Mouse (Mus musculus) monocyte, adult 2 months (primary cell): ENCODE measurements around the gene Rassf5.

Experiments
- DNase-seq, 2 experiments: peaks; one replicate each; pipeline ENCODE4 v3.0.0; 2022; ENCODE audit warnings: low spot score in 2 of 2, low read depth in 1 of 2

The Rassf5 gene

GRCm38 (mm10) chr1:131211655-131212054 lies 33.4 kb downstream of the Rassf5 start:
- no peak for DNase-seq

DNA sequence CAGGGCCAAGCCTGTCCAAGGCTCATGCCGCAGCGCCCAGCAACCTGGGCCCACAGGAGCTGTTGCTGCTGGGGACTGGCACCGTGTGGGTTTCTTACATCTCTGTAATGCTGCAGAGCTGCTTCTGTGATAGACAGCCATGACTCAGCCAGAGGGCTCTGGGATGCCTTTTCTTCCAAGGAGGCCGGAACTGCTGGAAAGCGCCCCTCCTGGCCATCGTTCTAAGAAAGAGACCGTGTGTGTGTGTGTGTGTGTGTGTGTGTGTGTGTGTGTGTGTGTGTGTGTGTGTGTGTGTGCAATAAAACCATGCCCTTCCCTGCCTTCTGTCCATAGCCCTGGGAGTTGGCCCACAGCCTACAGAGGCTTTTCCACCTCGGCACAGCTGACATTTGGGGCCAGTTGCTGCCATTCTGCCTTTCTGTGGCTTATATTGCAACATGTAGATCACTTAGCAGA lies 35.1 kb downstream of the Rassf5 start:
- DNase-seq: no peak

DNA sequence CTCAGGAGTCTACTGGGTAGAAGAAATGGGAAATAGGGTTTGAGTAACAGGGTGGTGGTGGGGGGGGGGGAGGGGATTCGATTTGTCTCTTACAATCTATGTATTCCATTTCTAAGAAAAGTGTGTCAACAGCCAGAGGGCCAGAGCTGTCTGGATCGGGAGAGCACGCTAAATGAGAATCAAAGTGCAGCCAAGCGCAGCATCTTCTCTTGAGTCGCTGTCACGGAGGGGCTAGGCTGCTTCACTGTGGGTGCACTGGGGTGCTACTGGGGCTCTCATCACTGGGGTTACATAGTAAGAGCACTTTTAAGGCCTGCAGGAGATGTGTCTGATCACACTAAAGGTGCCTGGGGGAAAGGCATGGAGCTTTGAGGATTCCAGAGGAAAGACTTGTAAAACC lies 36.3 kb downstream of the Rassf5 start:
- no peak for DNase-seq

- DNase-seq: no peak
These were observed 37.0 kb downstream of the Rassf5 start for GRCm38 (mm10) chr1:131208081-131208480.

- peak in 1 of 2 experiments; percentile 53 for DNase-seq
These were observed 37.5 kb downstream of the Rassf5 start for GRCm38 (mm10) chr1:131207531-131207930.

DNA sequence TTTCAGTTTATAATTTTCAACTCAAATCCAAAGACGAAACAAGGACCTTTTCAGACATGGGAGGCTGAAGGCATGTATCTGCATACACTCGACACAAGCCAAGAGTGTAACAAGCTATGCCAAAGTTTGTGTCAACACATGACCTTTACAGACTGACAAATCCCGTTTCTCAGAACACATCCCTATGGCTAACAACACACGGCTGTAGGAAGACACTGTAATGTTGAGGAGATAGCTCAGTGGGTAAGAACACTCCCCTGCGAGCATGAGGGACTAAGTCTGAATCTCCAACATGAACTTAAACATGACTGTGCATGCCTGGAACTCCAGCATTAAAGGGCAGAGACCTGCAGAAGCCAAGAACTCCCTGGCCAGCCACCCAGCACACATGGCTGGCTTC lies 38.7 kb downstream of the Rassf5 start:
- no peak for DNase-seq

- DNase-seq: no peak
These were observed 40.6 kb downstream of the Rassf5 start for GRCm38 (mm10) chr1:131204461-131204860.

- DNase-seq: no peak
These were observed 43.7 kb downstream of the Rassf5 start for GRCm38 (mm10) chr1:131201391-131201790.

DNA sequence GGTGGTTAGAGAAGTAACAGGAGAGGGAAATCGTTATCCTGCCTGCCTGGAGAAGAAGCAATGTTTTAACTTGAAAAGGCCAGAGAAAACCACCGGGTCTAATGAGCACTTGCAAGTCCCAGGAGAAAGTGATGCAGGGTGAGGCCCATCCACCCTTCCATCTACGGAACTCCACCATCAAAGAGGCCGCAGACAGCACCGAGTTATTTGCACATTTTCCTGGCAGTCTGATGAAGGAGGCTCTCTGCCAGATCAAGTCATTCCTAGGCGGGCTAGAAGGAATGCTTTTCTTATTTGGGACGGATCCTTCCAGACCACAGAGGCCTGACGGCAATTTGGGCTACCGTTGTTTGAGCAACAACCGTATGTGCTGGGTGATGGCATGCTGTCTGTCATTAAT lies 44.5 kb downstream of the Rassf5 start:
- DNase-seq: no peak

- DNase-seq: peak; percentile 85 to 90
These were observed 45.1 kb downstream of the Rassf5 start for GRCm38 (mm10) chr1:131199976-131200375.

- peak; percentile 56 to 67 for DNase-seq
These were observed 45.8 kb downstream of the Rassf5 start for GRCm38 (mm10) chr1:131199118-131199821.

DNA sequence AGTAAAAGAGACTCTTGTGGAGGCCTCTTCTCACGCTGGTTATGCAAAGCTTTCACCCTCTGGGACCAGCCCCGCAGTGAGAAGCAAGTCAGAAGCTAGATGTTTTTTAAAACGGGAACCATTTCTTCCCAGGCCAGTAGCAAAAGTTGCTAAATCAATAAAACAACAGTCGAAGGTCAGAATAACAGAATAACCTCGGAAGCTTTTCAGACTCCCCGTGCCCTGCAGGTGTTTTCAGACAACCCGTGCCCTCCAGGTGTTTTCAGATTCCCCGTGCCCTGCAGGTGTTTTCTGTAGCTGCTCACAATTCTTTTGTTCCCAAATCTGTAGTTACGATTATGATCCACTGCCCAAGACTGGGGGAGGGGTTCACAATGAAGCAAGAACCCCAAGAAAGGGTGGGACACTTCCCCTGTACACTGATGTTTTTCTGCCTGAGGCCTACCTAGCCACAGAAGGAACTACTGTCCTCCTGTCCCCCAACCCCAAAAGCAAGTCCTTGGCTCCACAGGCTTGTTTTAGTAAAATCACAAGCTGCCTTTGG lies 46.6 kb downstream of the Rassf5 start:
- peak in 1 of 2 experiments; percentile 15 for DNase-seq

GRCm38 (mm10) chr1:131196107-131196506 lies 49.0 kb downstream of the Rassf5 start:
- DNase-seq: no peak

DNA sequence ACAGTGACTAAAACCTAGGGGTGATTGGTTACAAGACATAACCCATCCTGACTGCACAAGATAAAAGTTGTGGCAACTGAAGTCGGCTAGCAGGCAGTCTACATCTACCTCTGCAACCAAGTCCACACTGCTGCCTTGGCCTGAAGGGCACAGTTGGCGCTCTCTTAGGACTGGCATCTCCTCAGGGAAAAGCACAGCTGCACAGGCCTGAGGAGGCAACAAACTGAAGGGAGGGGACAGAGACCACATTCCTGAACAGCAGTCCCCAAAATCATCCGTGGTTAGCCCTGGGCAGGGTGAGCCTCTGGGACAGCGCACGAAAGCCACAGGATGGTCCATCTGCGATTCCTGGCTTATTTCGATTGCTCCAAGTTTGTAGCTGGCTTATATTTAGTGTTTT lies 49.4 kb downstream of the Rassf5 start:
- no peak for DNase-seq

- DNase-seq: no peak
These were observed 51.3 kb downstream of the Rassf5 start for GRCm38 (mm10) chr1:131193746-131194145.

DNA sequence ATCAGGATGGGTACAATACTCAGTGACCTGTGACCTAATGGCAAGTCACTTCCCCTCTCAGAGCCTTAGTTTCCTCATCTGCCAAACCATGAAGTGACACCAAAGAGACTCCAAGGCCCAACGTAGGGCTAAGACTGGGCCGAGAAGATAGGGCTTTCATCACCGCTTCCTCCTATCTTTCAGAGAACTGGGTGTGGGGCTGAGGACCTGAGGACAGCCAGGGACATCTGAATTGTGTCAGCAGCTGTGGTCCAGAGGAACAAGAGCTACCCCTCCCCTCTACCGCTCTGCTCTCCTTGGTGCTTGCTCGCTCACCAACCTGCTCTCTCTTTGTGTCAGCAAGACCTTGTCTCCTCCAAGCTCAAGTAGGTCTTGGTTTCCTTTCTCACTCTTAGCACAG lies 56.4 kb downstream of the Rassf5 start:
- peak; percentile 35 to 56 for DNase-seq

DNA sequence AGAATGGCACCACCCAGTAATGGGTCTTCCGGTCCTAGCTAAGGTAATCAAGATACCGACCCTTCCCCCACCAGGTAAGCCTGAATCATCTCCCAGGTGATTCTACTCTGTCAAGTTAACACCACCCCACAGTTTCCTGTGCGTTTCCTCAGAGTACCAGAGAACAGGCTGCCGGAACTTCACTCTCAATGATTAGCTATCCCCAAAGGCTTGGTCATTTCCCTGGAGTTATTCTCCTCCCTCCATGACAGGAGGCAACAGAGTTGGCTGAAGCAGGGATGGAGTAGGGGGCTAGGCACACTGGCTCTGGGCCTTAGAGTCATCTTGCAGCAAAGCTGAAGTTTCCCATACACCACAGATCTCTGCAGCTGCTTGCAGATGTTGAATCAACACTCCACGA lies 57.2 kb downstream of the Rassf5 start:
- no peak for DNase-seq

GRCm38 (mm10) chr1:131186995-131187394 lies 58.1 kb downstream of the Rassf5 start:
- no peak for DNase-seq

DNA sequence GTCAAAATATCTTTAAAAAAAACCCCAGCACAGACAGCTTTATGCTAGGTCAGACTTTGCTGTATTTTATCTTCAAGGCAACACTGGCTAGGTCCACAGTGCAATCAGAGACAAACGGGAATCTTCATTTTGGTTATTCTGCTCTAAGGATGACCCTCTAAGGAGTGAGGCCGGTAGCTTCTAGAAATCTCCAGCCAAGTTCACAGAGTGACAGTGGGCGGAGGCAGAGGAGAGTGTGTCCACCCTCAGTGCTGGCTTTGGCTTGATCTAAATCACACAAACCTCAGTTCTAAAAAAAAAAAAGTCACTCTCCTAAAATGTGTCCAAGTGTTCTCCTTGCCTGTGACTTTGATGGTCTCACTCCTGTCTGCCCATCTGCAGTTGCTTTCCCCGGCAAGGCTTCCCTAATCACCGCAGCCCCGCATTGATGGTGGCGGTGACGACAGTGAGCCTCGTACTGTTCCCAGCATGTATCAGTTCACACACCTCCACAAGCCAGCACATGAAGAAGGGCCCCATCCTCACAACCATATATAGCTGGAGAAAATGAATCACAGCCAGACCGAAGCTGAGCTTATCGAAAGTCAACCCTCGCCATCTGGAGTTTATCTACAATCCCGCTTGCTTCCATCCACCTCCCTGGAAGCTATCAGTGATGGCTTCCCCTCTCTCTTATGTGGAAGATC lies 59.1 kb downstream of the Rassf5 start:
- no peak for DNase-seq

GRCm38 (mm10) chr1:131184956-131185660 lies 60.0 kb downstream of the Rassf5 start:
- no peak for DNase-seq

GRCm38 (mm10) chr1:131184253-131184955 lies 60.7 kb downstream of the Rassf5 start:
- peak; percentile 37 to 43 for DNase-seq
